Mouse (Mus musculus): ENCODE results near the gene Cks2.
"Not testable (repeated sequence)": the region's sequence is repeated elsewhere in the genome, so short reads cannot be mapped to it uniquely, and the experiment has no call there.

Gene Cks2

DNA sequence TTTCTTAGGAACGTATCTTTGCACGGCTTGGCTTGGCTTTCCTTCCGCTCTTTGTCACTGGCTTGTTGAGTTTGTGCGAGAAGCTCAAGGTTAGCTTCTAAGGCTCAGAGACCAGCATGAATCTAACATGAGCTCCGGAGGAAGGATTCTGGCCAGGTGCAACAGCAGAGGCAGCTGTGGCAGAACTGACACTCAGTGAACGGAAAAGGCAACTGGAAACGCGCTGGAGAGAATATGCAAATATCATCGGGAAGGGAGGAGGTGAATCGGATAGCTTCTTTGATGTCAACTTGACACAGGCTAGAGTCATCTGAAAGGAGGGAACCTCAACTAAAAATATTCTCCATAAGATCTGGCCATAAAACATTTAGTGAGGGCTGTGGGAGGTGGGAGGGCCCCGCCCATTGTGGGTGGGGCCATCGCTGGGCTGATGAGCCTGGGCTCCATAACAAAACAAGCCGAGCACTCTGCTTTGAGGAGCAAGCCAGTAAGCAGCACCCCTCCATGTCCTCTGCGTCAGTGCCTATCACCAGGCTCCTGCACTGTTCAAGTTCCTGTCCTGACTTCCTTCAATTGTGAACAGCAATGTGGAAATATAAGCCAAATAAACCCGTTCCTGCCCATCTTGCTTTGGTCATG lies 13.6 kb upstream of the Cks2 start:
- in situ Hi-C loops (cut with MboI; ENCODE audit: low pct_unique_long_range_greater_than_20kb in 1 of 2, low sequenced_read_pairs in 2 of 2, unreplicated experiment in 1 of 2) = no loop called here

DNA sequence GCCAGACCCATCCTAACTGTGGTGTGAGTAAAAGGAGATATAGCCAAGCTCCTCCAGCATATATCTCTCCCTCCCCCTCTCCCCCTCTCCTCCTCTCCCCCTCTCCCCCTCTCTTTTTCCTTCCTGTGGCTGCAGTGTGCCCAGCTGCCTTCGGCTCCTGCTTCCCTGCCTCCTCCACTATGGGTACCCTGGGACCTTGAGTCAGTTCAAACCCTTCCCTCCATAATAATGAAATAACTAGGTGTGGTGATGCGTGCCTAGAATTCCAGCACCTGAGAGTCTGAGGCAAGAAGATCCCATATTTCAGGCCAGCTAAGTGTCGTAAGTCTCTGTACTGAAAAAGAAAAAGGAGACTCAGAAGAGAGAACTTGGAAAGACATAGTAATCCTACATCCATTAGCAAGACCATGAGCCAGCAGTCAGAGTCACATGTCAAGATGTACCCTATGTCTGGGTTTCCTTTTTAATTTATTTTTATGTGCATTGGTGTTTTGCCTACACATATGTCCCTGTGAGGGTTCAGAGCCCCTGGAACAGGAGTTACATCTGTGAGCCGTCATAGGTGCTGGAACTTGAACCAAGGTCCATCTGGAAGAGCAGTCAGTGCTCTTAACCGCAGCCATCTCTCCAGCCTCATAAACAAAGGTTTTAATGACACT lies 12.3 kb upstream of the Cks2 start:
- in situ Hi-C loops (cut with MboI; ENCODE audit: low pct_unique_long_range_greater_than_20kb in 1 of 2, low sequenced_read_pairs in 2 of 2, unreplicated experiment in 1 of 2) = no loop called here

DNA sequence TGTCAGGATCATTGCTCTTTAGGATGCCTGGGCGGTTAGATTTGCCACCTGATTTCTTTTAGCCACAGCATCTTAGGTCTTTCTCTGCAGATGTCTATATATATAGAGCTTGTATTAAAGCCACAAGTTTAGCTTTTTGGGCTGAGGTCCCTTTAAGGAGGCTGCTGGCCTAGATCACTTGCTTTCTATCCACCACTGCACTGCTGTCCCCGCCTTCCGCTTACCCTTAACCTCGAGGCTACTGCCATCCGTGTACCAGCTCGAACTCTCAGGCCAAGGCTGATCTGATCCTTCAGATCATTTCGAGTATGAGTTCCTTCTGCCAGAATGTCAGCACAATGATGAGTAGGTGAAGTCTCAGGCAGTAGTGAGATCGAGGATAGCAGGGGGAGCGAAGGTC lies 9.6 kb upstream of the Cks2 start:
- in situ Hi-C loops (cut with MboI; ENCODE audit: low pct_unique_long_range_greater_than_20kb in 1 of 2, low sequenced_read_pairs in 2 of 2, unreplicated experiment in 1 of 2) = not testable (repeated sequence)

- in situ Hi-C loops (cut with MboI; ENCODE audit: low pct_unique_long_range_greater_than_20kb in 1 of 2, low sequenced_read_pairs in 2 of 2, unreplicated experiment in 1 of 2) = no loop called here
These were observed 6.1 kb upstream of the Cks2 start for GRCm38 (mm10) chr13:51638958-51639357.

DNA sequence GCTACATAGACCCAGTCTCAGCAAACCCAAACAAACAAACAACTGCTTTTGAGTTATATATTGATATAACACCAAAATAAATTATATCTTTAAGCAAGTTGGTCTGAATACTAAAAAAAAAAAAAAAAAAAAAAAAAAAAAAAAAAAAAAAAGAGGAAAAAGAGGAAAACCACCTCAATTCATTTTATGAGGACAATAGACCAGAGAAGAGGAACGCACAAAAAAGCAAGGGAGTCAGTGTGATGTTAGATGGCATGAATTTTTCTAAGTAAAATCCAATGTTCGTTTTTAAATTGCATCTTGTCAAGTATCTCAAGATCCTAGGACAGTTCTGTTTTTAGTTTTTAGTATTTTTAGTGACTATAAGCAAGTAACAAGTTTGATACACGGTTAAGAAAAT lies 3.6 kb upstream of the Cks2 start:
- in situ Hi-C loops (cut with MboI; ENCODE audit: low pct_unique_long_range_greater_than_20kb in 1 of 2, low sequenced_read_pairs in 2 of 2, unreplicated experiment in 1 of 2) = no loop called here

DNA sequence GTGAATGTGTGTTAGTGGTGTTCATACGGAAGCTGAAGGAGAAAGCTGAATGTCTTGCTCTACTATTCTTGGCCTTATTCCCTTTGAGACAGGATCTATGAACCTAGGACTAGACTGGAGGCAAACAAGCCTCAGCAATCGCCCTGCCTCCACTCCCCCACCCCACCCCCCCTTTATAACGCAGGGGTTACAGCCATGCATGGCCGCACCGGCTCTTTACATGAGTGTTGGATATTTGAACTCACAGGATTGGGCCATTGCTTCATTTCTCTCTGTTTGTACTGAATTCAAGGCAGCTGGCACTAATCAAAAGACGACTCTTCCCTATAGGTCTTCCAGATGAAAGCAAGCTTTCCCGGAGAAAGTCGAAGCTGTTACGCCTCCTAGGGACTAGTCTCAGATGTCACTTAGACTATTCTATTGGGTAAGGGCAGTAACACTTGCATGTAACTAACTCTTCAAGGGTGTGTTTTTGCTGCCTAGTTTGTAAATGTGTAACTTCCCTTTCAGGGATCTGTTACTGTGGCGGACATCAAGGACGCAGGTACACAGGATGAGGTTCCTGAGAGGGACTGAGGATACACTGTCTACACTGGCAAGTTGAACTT lies 2.8 kb upstream of the Cks2 start:
- in situ Hi-C loops (cut with MboI; ENCODE audit: low pct_unique_long_range_greater_than_20kb in 1 of 2, low sequenced_read_pairs in 2 of 2, unreplicated experiment in 1 of 2) = no loop called here

DNA sequence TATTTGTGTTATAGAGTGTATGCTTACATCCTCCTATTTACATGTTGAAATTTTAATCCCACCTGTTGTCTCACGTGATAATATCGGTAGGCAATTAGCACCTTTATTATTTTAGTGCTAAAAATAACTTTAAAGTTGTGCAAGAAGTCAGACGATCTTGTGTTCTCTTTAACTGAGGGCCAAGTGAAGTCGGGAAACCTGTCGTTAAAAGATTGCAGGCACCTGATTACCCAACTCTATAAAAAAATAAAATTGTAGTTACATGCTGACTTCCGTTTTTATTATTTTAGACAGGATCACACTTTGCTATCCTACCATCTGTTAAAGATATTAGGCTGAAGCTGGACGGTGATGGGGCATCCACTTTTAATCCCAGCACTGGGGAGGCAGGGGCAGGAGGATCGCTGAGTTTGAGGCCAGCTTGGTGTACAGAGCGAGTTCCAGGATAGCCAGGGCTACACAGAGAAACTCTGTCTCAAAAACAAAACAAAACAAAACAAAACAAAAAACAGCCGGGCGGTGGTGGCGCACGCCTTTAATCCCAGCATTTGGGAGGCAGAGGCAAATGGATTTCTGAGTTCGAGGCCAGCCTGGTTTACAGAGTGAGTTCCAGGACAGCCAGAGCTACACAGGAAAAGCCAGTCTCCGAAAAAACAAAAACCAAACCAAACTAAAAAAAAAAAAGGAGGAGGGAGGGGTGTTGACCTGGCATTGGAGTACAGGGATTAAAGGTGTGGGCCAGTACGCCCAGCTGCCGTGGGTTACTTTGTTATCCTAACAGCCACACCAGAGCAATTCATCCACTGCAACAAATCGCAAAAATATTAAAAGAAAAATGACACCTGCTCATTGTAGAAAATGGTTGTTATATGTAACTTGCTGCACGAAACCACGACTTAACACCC lies 856 bp upstream of the Cks2 start:
- in situ Hi-C loops (cut with MboI; ENCODE audit: low pct_unique_long_range_greater_than_20kb in 1 of 2, low sequenced_read_pairs in 2 of 2, unreplicated experiment in 1 of 2) = no loop called here

DNA sequence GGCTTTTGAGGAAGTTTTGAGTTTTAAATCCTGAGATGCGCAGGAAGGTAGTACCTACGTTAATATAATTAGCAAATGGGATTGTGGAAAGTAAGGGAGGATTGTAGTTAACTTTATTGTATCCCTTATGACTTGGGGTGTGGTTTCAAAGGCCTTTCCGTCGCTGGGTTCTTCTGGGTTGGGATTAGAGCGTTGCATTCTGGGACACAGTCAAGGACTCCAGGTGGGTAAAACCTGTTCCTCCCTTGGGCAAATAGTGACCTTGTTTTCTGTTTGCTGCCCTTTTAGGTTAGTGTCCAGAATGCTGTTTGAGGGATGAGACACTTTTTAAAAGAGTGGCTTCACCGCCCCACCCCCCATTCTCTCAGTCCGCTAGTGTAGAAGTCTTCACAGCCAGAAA lies 840 bp downstream of the Cks2 start:
- in situ Hi-C loops (cut with MboI; ENCODE audit: low pct_unique_long_range_greater_than_20kb in 1 of 2, low sequenced_read_pairs in 2 of 2, unreplicated experiment in 1 of 2) = no loop called here

DNA sequence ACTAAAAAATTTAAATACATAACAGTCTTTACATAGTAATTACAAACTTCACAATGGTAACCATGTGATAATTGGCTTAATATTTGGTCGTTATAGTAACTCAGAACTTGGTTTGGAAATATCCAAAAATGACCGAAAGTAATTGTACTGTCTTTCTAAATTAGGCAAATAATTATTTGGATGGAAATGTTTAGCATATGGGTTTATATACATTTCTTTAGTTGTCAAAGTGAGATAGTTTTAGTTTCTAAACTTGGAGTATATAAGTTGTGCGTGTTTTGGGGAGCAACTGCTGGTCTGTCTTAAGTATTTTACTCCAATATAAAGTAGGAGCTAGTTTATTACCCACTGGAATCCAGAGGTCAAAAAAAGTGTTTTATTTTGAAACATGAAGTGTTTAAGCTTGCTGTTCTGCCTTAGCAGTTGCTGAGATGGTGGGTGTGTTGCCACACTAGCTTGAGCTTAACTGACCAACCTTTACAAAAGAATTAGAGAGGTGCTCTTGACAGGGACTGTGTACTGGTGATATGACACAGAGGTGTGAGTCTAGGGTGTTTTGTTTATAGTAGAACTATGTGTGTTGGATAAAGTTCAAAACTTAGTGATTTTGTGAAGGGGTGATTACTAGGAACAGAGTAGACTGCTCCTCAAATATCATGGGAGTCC lies 1.5 kb downstream of the Cks2 start:
- in situ Hi-C loops (cut with MboI; ENCODE audit: low pct_unique_long_range_greater_than_20kb in 1 of 2, low sequenced_read_pairs in 2 of 2, unreplicated experiment in 1 of 2) = no loop called here

- in situ Hi-C loops (cut with MboI; ENCODE audit: low pct_unique_long_range_greater_than_20kb in 1 of 2, low sequenced_read_pairs in 2 of 2, unreplicated experiment in 1 of 2) = no loop called here
These were observed 2.7 kb downstream of the Cks2 start for GRCm38 (mm10) chr13:51647770-51648169.

- in situ Hi-C loops (cut with MboI; ENCODE audit: low pct_unique_long_range_greater_than_20kb in 1 of 2, low sequenced_read_pairs in 2 of 2, unreplicated experiment in 1 of 2) = no loop called here
These were observed 3.2 kb downstream of the Cks2 start for GRCm38 (mm10) chr13:51648237-51648636.

DNA sequence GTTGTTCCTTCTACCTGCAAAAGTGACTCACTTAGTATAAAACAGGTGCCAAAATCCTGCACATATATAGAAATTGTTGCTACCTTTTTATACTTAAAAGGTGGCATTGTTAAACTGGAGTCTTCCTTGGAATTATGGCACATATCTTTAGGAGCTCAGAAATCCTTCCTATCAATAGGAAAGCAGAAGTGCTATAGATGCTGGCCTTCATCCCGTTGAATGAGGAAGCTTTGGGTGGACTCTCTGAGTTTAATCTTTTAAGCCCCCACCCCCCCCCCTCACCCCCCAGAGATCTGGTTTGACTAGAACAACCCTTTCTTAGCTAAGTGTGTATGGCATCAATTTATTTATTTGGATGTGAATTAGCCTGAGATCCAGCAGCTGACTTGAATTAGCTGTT lies 4.7 kb downstream of the Cks2 start:
- in situ Hi-C loops (cut with MboI; ENCODE audit: low pct_unique_long_range_greater_than_20kb in 1 of 2, low sequenced_read_pairs in 2 of 2, unreplicated experiment in 1 of 2) = no loop called here

DNA sequence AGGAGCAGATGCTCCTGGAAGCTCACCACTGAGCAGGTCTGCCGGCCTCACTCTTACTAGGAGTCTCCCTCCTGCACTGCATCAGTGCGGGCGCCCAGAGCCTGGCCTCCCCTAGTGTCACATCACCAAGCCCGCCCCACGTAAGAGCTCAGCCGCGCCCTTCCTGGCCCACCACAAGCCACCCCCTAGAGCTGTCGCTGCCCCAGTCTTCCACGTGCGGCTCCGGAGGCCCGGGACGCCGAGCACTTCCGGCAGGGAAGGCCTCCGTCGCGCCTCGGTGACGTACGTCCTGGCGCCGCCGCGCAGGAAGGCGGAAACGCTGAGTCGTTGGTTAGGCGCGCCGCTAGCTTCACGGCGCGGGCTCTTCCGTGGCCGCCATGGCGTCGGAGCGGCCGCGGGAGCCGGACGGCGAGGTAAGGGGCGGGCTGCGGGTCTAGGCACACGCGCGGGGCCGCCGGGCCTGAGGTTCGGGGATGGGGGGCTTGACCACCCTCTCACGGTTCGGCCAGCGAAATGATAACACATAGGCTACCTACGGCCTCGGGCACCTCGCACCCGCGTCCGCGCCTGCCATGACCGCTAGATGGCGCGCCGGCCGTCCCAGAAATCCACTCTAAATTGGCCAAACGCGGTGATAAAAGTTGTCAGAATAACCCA lies 6.5 kb downstream of the Cks2 start, which contains the start of gene Secisbp2:
Gene Secisbp2 (plus strand): TSS at position 290 of the 657 bp plus-strand sequence.
- in situ Hi-C loops (cut with MboI; ENCODE audit: low pct_unique_long_range_greater_than_20kb in 1 of 2, low sequenced_read_pairs in 2 of 2, unreplicated experiment in 1 of 2) = no loop called here

DNA sequence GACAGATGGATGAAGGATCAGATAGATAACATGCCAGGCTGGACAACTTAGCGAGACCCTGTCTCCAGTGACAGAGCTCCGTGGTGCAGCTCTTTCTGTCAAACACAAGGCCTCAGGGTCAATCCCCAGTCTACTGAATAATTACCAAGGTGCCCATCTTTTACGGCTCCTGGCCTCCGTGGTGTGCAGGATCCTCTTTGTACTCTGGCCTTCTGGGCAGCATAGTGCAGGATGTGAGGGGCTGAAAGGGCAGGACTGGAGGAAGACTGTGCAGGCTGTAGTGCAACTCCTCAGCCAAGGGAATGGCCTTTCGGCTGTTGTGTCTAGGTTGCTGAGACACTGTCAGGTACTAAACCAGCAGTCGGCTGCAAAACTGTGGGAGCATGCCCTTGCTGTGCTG lies 8.1 kb downstream of the Cks2 start:
- in situ Hi-C loops (cut with MboI; ENCODE audit: low pct_unique_long_range_greater_than_20kb in 1 of 2, low sequenced_read_pairs in 2 of 2, unreplicated experiment in 1 of 2) = no loop called here

- in situ Hi-C loops (cut with MboI; ENCODE audit: low pct_unique_long_range_greater_than_20kb in 1 of 2, low sequenced_read_pairs in 2 of 2, unreplicated experiment in 1 of 2) = no loop called here
These were observed 8.9 kb downstream of the Cks2 start for GRCm38 (mm10) chr13:51653961-51654360.

- in situ Hi-C loops (cut with MboI; ENCODE audit: low pct_unique_long_range_greater_than_20kb in 1 of 2, low sequenced_read_pairs in 2 of 2, unreplicated experiment in 1 of 2) = no loop called here
These were observed 11.6 kb downstream of the Cks2 start for GRCm38 (mm10) chr13:51656516-51657235.

GRCm38 (mm10) chr13:51658094-51658493 lies 13.1 kb downstream of the Cks2 start:
- in situ Hi-C loops (cut with MboI; ENCODE audit: low pct_unique_long_range_greater_than_20kb in 1 of 2, low sequenced_read_pairs in 2 of 2, unreplicated experiment in 1 of 2) = no loop called here

Data from mouse embryonic stem cell (cell line).